Mouse (Mus musculus): Measurements from ENCODE around the gene Gpsm3.

Gene Gpsm3

DNA sequence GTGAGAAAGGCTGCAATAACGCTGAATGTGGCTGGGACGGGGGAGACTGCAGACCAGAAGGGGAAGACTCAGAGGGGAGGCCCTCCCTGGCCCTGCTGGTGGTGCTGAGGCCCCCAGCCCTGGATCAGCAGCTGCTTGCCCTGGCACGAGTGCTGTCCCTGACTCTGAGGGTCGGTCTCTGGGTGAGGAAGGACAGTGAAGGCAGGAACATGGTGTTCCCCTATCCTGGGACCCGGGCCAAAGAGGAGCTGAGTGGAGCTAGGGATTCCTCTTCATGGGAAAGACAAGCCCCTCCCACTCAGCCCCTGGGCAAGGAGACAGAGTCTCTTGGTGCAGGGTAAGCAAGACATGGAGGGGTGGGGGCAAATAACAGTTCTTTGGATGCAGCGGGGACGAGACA is 6.2 kb upstream of the Gpsm3 start:
- DNase-seq (ENCODE audit: low spot score), result no peak

DNA sequence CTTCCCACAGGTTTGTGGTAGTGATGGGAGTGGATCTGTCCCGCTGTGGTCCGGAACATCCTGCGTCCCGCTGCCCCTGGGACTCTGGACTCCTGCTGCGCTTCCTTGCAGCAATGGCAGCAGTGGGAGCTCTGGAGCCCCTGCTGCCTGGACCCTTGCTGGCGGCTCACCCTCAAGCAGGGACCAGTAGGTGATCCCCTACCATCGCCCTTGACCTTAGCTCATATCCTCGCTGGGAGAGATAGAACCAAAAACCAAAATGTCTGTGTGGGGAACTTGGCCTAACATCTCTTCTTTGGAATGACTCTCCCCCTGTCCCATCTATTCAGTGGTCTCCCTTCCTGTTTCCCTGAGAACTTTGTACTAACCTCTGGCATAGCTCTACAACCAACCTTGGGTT is 5.8 kb upstream of the Gpsm3 start:
- DNase-seq (ENCODE audit: low spot score), result no peak

DNA sequence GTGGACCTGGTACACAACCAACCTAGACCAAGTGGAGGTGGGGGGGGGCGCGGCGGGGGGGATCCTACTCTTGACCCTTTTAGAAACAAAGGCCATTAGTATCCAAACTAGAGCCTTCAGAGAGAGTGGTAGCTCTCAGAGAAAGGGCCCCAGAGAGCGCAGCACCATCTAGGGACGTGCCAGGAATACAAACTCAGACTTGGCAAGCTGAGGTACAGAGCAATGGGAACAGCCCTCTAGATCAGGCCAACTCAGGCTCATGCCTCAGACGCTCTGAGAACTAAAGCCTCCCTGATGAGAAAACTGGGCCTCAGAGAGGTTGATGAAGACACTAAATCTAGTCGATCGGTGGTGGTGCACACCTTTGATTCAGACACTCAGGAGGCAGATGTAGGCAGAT is 4.5 kb upstream of the Gpsm3 start:
- DNase-seq (ENCODE audit: low spot score), result no peak

DNA sequence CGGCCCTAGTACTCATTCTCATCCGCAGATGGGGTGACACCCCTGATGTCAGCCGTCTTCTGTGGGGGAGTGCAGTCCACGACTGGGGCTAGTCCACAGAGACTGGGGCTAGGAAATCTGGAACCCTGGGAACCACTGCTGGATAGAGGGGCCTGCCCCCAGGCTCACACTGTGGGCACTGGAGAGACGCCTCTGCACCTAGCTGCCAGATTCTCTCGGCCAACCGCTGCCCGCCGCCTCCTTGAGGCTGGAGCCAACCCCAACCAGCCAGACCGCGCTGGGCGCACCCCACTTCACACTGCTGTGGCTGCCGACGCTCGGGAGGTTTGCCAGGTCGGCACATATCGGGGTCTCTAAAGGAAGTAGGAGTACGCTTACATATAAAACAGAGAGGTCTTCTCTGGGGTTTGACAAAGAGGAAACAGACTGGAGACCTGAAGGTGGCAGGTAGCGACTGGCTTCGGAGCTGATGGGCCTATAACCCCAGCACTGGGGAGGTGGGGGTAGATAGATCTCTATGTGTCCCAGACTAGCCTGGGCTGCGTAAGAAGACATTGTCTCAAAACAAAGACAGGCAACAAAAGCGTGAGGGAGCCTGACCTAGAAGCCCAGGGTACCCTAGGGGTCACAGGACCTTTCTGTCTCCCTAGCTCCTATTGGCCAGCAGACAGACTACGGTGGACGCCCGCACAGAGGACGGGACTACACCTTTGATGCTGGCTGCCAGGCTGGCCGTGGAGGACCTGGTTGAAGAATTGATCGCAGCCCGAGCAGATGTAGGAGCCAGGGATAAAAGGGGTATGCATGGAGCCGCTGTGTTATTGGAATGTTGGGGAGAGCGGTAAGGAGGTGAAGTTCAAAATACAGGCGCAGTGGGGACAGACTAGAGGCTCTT is 3.5 kb upstream of the Gpsm3 start:
- DNase-seq (ENCODE audit: low spot score), result no peak

DNA sequence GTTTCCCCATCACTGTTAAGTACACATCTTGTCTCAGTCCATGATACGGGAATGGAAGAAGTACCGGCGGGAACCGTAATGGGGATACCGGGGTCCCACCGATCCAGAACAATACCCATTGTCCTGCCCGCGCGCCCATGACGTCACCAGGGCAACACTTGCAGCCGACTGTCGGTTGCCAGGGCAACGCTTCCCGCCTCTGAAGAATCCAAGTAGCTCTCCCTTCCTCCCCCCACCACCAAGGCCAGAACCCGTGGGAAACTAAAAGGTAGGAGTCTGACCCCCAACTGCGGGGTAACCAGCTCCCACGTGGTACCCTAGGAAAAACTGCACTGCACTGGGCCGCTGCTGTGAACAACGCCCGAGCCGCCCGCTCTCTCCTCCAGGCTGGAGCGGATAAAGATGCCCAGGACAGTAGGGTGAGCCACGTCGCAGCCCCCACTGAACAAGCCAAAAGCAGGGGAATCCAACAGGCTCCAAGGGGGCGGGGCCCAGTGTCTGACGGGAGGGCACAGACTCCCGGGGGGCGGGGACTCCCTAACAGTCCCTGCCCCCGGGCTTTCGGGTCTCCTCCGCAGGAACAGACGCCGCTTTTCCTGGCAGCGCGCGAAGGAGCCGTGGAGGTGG is 2.7 kb upstream of the Gpsm3 start:
- DNase-seq (ENCODE audit: low spot score), result peak; percentile 83

DNA sequence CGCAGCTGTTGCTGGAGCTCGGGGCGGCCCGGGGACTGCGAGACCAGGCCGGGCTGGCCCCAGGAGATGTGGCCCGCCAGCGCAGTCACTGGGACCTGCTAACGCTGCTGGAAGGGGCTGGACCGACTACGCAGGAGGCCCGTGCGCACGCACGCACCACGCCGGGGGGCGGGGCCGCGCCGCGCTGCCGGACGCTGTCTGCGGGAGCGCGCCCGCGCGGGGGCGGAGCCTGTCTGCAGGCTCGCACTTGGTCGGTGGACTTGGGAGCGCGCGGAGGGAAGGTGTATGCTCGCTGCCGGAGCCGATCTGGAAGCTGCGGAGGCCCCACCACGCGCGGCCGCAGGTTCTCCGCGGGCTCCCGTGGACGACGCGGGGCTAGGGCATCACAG is 2.2 kb upstream of the Gpsm3 start:
- peak; percentile 97 for DNase-seq (ENCODE audit: low spot score)

DNA sequence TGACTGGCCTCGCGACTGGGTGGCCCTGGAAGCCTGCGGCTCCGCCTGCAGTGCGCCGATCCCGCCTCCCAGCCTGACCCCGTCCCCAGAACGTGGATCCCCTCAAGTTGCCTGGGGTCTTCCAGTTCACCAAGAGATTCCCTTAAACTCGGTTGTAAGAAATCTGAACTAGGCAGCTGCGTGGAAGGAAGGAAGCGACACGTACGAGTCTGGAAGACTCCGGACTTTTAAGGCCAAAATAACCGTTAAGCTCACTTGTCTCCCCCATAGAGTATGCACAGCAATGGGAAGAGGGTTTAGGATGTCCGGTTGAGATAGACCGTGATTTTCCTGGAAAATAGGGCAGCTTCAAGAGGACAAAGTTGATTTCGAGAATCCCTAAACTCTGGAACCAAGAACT is 1.8 kb upstream of the Gpsm3 start:
- DNase-seq (ENCODE audit: low spot score), result no peak

DNA sequence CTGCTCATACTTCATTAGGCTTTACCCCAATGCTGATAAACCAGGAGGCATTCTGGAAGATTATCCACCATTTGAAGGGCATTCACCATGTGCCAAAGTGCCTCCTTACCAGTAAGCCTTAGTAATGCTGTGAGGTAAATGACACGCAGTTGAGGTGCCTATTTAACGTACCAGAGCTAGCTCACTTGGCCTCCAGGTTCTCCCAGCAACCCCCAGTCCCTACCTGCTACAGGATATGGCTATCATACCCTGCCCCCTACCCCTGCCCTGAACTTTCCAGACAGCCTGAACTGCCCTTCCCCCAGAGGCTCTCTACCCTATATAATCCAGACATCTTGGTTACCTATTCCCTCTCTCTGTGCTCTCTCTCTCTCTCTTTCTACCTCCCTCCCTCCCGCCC is 839 bp upstream of the Gpsm3 start:
- DNase-seq (ENCODE audit: low spot score), result no peak

DNA sequence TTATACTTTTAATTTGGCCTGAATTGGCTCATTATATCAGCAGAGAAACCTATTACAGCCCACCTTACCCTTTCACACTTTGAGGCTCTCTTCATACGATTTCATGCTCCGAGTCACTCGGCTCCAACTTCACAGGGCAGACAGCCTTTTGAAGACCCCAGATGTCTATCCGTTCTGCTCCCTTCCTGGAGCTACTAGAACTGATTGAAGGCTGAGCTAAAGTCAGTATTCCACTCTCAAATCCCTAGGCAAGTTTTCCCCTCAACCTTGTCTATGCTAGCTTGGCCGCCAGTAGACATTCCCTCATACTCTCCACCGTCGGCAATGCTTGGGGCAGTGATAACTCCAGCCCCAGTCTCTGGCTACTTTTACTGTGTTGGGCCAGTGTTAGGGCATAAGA is 400 bp upstream of the Gpsm3 start:
- no peak for DNase-seq (ENCODE audit: low spot score)

DNA sequence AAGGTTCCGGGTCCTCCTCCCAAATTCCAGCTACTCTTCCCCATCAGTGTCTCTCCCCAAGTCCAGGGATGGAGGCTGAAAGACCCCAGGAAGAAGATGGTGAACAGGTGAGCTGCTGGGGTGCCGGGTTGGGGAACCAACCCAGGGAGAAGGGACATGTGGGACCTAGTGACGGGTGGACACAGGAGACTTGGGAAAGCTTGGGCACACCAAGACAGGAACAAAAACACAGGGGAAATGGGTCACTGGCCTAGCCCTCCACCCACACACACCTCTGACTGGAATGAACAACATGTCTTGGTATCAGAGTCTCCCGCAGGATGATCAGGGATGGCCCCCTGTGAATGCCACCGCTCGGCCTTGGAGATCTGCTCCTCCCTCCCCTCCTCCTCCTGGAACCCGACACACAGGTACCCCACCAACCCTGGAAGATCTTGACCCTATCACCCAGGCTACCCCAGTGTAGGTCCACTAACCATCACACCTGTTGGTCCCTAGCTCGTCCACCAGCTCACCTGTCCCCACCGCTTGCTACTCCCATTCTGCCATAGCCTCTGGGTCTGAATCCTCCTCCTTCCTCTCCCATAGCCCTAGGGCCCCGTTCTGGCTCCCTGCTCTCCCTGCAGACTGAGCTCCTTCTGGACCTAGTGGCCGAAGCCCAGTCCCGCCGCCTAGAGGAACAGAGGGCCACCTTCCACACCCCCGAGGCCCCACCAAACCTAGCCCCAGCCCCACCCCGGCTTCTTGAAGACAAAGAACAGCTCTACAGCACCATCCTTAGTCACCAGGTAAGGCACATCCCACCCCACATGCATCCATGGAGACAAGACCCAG is 765 bp downstream of the Gpsm3 start:
- no peak for DNase-seq (ENCODE audit: low spot score)

DNA sequence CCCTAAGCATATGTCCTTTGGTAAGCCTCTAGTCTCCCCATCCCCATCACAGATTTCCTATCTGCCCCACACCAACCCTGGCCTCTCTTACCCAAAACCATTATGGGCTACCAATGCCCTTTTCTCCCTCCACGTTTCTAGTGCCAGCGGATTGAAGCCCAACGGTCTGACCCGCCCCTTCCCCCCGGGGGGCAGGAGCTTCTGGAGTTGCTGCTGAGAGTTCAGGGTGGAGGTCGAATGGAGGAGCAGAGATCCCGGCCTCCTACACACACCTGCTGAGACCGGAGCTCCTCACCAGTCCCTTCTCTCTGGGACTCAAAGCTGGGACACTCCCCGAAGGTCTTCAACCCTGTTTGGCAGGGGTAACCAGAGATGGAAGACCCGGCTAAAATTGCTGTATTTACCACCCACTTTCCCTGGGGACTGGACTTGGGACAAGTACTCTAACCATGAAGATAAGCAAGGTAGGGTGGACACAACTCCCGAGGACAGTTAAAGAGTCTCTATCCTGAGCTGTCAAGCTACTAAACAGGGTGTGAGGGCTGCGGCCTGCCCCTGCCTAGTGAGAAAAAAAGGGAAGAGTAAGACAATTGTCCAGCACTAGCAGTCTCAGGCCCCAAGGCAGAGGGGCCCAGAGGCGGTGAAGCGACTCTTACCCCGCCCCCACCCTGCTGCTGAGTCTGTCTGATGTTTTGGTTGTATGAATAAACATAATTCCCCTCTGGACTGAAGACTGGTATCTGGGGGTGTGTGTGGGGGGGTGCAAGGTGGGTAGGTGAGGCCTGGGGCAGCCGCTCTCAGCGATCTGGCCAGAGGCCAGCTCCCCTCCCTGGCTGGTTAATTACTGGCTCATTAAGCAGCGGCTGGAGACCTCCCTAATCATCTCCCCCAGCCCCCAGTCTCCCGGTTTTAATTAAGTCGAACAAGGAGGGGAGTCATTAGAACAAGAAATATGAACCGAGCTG is 1.7 kb downstream of the Gpsm3 start, which contains the start of gene Pbx2:
Gene Pbx2, plus strand, starts transcription at position 238 of the 965 bp plus-strand sequence.
- DNase-seq (ENCODE audit: low spot score), result no peak

DNA sequence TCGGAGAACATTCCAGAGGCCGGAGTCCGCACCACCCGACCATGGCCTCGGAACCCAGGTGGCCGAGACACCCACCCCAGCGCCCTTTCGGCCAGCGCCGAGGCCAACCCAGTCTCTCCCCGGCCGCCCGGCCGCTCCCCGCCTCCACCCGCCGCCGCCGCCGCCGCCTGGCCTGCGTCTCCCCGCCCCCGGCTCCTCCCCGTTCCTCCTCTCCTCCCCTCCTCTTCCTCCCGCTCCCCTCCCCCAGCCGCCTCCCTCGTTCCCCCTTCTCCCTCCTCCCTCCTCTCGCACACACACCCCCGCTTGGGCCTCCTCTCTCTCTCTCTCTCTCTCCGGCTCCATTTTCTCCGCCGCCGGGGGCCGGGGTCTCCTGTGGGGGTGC is 2.4 kb downstream of the Gpsm3 start:
- peak; percentile 91 for DNase-seq (ENCODE audit: low spot score)

DNA sequence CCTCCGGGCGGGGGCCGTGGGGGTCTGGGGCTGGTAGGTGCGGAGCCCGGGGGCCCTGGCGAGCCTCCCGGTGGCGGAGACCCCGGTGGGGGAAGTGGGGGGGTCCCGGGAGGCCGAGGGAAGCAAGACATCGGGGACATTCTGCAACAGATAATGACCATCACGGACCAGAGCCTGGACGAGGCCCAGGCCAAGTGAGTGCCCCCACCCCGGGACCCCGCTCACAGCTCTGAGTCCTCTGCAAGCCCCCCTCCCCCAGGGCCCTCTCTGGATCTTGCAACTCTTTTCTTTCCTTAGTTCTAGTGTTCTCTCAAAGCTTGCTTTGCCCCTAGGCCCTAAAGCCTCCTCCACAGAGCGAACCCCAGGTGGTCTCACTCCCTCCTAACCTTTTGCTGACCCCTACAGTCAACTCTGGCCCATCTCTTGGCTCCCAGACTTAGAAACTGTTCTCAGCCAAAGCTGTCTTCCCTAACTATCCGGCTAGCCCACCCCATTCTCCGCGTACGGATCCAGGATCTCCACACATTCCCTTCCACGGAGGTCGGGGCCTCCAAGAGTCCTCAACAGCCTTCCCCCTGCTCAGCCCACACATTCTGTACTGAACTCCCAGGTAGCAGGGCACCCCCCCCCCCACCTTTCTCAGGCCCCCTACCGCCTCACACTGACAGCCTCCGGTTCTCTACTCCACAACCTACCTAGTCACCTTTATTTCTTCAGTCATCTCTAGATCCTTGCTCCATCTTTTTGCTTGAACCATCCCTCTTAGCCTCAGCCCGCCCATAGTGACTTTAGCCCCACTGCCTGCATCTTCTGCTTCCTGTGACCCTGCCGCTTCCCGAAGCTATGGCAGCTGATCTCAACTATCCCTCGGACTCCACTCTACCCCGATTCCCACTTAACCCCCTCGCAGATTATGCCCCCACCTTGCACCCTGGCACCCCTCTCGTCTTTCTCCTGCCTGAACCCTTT is 3.3 kb downstream of the Gpsm3 start:
- DNase-seq (ENCODE audit: low spot score), result no peak

DNA sequence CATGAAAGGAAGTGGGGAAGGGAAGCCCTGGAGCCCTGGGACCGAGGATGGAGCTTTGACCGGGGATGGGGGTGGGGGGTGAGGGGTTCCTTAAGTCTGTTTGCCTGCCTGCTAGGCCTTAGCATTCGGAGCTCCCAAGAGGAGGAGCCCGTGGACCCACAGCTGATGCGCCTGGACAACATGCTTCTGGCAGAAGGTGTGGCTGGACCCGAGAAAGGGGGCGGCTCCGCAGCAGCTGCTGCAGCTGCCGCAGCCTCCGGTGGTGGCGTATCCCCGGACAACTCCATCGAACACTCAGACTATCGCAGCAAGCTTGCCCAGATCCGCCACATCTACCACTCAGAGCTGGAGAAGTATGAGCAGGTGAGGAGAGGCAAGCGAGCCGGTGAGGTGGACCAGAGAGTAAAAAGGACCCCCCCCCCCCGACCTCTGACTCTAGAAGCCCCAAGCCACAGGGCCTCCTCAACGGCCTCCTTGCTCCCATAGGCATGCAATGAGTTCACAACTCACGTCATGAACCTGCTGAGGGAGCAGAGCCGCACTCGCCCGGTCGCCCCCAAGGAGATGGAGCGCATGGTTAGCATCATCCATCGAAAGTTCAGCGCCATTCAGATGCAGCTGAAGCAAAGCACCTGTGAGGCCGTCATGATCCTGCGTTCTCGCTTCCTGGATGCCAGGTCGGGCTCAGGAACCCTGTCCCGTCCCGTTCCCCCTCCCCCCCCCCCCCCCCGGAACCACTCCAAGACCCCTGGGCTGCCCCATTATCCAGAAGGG is 4.3 kb downstream of the Gpsm3 start:
- DNase-seq (ENCODE audit: low spot score), result no peak

DNA sequence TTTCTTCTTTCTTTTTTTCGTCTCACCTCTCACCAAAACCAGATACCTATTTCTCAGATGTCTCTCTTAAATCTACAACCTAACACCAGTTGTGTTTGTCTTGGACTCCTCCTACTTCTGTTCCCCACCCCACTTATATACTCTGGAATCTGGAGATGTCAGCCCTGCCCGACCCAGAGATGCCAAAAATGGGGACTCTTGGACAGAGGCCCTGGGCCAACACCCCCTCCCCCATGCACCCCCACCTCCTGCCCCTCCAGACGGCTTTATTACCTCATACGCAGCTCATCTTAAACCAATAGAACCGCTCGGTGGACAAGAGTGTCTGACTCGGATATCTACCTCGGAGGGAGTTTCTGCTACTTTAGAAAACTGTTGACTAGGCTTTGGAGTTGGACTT is 6.5 kb downstream of the Gpsm3 start:
- DNase-seq (ENCODE audit: low spot score), result no peak

DNA sequence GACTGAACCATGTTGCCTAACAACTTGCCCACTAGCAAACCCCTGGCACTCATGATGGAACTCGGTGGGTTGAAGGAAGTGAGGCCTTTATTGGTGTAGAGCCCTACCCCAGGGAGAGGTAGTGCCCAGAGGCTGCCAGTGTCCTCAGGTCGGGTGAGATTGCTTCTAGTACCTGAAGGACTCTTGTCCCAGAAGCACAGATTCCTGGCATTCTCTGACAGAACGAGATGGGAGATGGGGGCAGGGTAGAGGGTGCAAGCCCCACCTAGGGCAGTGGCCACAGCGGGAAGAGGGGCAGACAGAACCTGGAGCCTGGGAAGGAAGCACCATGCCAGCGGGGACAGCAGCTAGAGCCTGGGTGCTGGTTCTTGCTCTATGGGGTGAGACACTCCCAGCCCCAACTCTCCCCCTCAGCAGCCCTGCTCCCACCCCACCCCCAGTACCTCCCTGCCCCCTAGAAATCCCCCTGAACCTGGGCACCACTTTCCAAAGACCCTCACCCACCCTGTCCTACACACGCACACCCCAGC is 8.0 kb downstream of the Gpsm3 start, which contains the start of gene Ager:
Gene Ager, plus strand, starts transcription at position 297 of the 530 bp plus-strand sequence.
- DNase-seq (ENCODE audit: low spot score), result no peak

DNA sequence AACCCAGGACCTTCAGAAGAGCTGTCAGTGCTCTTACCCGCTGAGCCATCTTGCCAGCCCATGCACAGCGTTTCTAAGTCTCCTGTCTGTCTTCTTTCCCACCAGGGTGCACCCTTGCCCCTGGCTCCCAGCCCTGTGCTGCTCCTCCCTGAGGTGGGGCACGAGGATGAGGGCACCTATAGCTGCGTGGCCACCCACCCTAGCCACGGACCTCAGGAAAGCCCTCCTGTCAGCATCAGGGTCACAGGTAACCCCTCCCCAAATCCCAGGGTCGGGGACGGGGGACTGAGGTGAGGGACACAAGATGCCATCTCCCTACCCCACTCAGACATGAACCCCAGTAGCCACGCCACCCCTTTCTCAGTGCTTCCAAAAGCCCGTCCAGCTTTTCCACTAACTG is 10.3 kb downstream of the Gpsm3 start:
- no peak for DNase-seq (ENCODE audit: low spot score)

DNA sequence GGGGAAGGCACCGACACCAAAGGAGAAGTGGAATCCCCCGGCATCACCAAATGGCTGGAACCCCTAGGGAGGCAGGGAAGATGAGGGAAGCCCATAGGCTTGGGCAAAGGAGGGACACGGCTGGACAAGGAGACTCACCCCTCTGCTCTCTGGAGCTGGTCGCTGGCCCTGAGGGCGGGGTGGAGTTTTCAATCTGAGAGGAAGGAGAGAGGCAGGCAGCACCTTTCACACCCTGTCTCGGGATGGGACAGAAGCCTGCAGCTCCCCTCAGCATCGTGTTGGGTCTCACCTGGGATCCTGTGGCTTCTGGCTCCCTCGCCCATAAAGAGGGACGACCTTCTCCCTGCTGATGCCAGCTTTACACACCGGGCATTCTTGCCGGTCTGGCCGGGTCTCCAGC is 12.2 kb downstream of the Gpsm3 start:
- DNase-seq (ENCODE audit: low spot score), result no peak

DNA sequence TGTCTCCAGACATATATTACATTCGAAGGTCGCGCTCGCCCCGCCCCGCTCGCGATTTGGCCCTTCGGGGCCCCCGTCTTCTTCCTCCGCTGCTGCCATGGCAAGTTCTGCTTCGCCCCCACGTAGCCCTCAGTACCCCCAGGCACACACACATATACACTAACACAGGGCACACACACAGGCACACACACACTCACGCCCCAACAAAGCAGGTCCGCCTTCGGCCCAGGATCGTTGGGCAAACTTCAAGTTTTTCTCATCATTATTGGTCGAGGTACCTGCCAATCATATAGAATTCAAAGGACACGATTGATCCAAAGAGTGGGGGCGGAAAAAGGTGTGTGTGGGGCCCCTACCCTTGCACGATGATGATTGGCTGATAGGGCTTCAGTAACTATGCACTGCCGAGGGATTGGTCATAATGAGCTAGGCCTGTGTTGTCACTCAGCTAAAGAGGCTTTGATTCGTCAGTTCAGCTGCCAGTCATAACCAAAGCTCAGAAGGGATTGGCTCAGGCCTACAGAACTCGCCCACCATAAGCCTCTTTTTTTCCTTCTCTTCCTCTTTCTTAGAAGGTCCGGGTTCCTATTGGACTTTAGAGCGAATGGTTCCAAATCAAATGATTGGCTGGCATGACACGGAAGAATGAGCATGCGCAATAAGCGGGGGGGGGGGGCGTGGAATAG is 13.9 kb downstream of the Gpsm3 start, which contains the start of gene Rnf5:
Gene Rnf5, minus strand, starts transcription at position 316 of the 686 bp plus-strand sequence.
- peak; percentile 96 for DNase-seq (ENCODE audit: low spot score)
